Mouse (Mus musculus): ENCODE results near the gene Pdzrn3.

Gene Pdzrn3

GRCm38 (mm10) chr6:101374186-101374585 lies 3.5 kb downstream of the Pdzrn3 start:
- ATAC-seq (ENCODE audit: insufficient number of reproducible peaks, low FRiP score, low TSS enrichment), result no peak

- no peak for ATAC-seq (ENCODE audit: insufficient number of reproducible peaks, low FRiP score, low TSS enrichment)
Measured at GRCm38 (mm10) chr6:101372982-101373381, 4.7 kb downstream of the Pdzrn3 start.

DNA sequence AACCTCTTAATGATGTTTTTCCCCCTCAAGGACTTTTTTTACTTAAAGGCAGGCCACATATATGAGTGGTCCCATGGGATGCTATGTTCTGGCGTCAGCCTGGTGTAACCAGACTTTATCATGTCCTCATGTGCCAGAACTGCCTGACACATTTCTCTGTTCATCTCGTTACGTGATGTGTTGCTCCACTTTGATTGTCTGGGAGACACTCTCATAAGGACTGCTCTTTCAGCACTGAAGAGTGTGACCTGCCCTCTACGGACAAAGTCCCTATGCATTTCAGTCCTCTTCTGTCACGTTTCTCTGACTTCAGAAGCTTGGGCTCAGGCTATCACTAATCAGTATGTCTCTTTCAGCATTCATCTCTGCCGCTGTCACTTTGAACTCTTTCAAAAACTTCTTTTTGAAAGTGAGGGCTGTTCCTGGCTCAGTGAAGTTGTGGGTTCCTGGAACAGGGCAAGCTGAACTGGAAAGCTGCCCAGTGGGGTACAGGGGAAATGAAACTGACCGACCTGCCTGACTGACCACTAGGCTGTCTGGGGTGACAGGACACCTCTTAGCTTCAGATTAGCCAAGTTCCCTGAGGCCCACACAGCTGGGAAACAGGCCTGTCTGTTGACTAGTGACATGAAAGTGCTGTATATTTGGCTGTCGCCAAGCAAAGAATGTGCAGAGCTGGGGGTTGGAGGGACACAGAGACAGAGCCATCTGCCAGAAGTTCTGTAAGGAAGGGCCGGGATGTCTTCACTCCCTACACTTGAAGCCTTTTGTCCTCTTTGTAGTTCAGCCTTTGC lies 10.7 kb downstream of the Pdzrn3 start:
- ATAC-seq (ENCODE audit: insufficient number of reproducible peaks, low FRiP score, low TSS enrichment), result no peak

DNA sequence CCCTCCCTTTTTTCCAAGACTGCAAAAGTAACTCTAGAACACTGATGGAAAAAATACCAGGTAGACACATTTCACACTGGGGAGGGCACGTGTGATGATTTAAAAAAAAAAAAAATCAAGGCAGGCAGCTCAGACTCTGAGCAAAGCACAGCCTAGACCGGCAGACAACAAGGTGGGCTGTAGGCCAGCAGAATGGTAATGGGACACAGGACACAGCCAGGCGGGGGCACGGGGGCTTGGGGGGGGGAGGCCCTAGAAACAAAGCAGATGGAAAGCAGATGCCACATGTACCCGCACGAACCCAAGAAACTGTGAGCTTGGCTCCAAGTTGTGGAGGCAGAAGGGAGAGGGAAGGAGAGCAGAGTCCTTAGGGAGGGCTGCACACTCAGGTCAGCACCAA lies 11.9 kb downstream of the Pdzrn3 start:
- ATAC-seq (ENCODE audit: insufficient number of reproducible peaks, low FRiP score, low TSS enrichment), result no peak

DNA sequence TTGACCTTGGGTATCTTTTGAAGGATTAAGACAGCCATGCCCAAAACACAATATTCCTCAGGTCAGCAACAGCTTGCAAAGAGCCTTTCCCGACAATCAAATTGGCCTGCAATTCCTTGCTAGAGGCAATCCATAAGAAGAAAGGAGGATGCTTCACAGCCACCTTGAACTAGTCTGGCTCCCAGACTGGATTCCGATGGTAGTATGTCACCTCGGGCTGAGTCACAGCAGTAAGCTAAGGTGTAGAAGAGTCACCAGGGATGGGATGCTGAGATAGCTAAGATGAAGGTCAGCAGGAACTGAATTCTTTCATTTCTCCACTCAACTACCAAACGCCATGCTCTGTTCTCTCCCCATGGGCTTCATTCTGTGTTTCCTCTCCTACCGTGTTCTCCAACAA lies 13.8 kb downstream of the Pdzrn3 start:
- ATAC-seq (ENCODE audit: insufficient number of reproducible peaks, low FRiP score, low TSS enrichment), result no peak

GRCm38 (mm10) chr6:101362728-101363127 lies 15.0 kb downstream of the Pdzrn3 start:
- ATAC-seq (ENCODE audit: insufficient number of reproducible peaks, low FRiP score, low TSS enrichment), result no peak

DNA sequence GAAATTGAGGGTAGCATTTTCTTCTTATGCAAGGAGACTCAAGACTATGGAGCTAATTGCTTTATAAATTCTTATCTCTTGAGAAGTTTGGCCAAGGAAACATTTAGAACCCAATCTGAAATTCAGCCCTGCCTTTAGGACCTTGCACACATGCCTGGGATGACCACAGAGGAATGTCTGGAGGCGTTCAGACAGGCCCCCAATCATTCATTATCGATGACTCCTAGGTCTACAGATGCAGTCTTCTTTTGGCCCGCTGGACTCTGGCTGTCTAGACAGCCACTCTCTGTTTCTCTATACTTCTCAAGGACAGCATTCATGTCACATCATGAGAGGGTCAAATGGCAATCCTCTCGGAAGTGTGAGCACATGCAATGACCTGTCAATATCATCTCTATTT lies 15.4 kb downstream of the Pdzrn3 start:
- ATAC-seq (ENCODE audit: insufficient number of reproducible peaks, low FRiP score, low TSS enrichment), result no peak

DNA sequence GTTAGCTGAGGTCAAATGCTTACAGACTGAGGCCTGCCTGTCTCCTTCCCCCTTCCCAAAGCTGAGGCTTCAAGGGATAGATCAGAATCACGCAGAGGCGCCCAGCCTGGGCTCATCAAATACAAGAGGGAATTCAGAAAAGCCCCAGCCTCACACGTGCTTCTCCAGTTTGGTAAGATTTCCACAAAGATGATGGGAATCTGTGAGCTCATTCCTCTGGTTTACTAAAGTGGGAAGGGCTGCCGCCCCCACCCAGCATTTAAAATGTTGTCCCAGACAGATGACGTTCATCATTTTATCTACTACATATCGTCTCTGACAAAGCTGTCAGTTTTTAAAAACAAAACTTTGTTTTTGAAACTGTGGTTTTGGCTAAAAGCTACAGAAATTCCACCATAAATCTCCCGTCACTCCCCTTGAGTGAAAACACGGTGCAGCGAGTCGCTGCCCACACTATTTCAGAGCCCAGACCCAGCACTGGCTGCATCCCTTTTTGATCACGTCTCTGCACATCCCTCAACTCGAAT lies 17.4 kb downstream of the Pdzrn3 start:
- ATAC-seq (ENCODE audit: insufficient number of reproducible peaks, low FRiP score, low TSS enrichment), result no peak

DNA sequence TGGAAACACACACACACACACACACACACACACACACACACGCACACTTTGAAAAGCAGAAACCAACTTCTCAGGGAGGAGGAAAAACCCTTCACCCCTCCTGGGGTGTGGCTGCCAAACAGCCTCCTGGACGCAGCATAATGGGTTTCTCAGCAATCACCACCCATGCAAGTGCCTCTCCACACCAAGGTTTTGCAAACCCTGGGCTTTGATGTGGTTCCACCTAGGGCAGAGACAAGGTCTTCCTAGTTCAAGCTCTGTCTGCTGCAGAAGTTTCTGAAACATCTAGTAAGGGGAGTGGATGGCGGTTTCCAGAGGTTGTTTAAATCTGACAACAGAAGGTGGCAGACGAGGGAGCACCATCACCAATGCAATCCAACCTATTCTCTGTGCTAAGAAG lies 18.1 kb downstream of the Pdzrn3 start:
- ATAC-seq (ENCODE audit: insufficient number of reproducible peaks, low FRiP score, low TSS enrichment), result no peak

- no peak for ATAC-seq (ENCODE audit: insufficient number of reproducible peaks, low FRiP score, low TSS enrichment)
Measured at GRCm38 (mm10) chr6:101354887-101355286, 22.8 kb downstream of the Pdzrn3 start.

DNA sequence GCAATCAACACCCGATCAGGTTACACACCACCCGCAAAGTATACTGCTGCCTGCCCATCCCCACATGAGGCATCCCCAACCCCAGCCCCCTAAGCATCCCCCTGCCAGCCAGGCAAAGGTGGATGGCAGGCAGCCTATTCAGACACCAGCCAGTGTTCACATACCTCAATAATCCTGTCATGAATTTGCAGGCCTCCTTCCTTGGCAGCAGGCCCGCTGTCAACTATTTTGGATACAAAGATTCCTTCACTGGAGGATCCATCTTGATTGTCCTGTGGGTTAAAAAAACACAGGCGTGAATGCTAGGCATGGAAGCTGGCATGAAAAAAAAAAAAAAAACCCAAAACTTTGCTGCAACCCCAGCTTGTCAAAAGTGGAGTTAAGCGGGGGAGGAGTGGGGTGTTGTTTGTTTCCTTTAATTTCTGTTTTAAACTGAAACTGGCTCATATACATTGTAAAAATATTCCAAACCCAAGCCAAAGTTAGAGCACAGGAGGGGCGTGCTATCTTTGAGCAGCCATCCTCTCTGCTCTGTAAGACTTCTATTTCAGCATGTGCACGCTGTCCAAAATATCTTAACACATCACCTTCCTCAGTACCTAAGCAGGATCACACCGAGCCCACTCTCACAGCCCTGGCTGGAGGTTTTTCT lies 23.3 kb downstream of the Pdzrn3 start:
- ATAC-seq (ENCODE audit: insufficient number of reproducible peaks, low FRiP score, low TSS enrichment), result no peak

- ATAC-seq (ENCODE audit: insufficient number of reproducible peaks, low FRiP score, low TSS enrichment), result no peak
Measured at GRCm38 (mm10) chr6:101353701-101354100, 24.0 kb downstream of the Pdzrn3 start.

DNA sequence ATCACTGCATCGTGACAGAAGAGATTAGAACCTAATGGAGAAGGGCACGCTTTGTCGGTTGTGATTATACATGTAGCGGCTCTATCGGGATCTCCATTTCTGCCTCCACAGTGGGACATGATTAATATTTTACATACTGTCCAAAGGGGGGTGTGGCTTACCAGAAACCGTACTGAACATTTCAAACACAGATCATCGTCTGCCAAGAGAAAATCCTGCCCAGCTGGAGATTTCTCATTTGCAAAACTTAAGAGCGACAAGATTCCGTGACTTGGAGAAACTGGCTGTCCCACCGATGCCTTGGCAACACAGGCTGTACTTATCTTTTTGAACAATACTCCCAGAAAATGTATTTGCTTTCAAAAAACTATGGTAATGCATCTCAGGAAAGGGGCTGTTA lies 25.1 kb downstream of the Pdzrn3 start:
- no peak for ATAC-seq (ENCODE audit: insufficient number of reproducible peaks, low FRiP score, low TSS enrichment)

DNA sequence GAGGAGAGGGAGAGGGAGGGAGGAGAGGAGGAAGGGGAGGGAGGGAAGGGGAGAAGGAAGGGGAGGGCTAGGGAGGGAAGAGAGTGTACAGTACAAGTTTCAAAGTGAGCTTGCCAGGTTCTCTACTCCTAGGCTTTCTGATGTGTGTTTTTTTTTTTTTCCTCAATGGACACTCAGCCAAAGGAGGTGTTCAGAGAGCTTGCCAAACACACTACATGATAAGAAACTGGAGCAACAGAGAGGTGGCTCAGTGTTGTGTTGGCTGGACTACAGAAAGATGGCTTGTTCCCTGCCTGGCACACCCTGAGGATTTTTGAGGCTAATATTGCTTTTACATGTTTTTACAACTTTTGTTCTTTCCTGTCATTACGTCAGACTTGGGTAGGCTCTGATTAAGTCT lies 26.6 kb downstream of the Pdzrn3 start:
- no peak for ATAC-seq (ENCODE audit: insufficient number of reproducible peaks, low FRiP score, low TSS enrichment)

- ATAC-seq (ENCODE audit: insufficient number of reproducible peaks, low FRiP score, low TSS enrichment), result no peak
Measured at GRCm38 (mm10) chr6:101350414-101350973, 27.2 kb downstream of the Pdzrn3 start.

- ATAC-seq (ENCODE audit: insufficient number of reproducible peaks, low FRiP score, low TSS enrichment), result no peak
Measured at GRCm38 (mm10) chr6:101348496-101348895, 29.2 kb downstream of the Pdzrn3 start.

- ATAC-seq (ENCODE audit: insufficient number of reproducible peaks, low FRiP score, low TSS enrichment), result no peak
Measured at GRCm38 (mm10) chr6:101340051-101340450, 37.6 kb downstream of the Pdzrn3 start.

DNA sequence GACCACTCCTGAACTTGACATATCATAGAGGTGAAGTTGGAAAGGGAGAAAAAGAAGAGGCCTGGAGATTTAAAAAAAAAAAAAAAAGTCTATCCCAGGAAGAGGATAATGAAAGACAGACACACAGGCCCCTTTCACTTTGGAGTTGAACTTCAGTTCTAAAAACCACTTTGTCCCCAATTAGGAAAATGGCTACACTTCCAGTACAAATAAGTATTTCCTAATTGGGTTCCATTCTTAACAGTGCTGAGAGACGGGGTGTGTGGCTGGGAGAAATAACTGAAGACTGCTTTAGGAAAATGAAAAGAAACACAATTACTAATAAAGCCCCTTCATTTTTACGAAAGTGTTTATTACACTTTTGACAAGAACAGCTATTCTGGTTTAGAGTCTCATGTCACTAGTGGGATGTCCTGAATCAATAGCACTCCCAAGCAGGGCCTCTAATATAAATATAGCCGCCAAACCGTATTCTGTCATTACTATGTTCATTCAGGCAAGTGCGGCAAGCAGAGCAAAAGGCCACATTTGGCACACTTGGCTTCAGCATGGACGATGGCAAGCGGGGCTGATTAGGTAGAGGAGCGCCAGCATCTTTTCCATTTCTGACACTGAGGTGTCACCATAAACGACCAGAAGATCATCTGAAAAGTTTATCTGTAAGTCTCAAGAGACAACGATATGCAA lies 39.7 kb downstream of the Pdzrn3 start:
- no peak for ATAC-seq (ENCODE audit: insufficient number of reproducible peaks, low FRiP score, low TSS enrichment)

- no peak for ATAC-seq (ENCODE audit: insufficient number of reproducible peaks, low FRiP score, low TSS enrichment)
Measured at GRCm38 (mm10) chr6:101336660-101337059, 41.0 kb downstream of the Pdzrn3 start.

DNA sequence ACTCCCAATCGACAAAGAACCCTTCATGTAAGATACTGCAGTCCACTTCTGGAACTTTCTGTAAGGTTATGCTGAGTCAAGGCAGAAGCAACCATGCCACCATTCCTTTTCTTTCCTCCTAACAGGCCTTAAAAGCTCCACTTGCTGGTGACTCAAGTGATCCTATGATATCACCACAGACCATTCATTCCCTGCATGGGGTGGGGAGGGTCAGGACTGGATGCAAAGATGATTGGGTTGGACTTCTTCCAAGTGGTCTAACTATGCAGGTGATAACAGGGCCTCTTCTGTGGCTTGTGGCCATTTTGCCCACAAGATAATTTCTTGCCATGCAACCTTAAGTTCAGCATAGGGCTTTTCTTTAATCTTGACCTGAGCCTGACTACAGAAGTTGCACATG lies 42.0 kb downstream of the Pdzrn3 start:
- no peak for ATAC-seq (ENCODE audit: insufficient number of reproducible peaks, low FRiP score, low TSS enrichment)

GRCm38 (mm10) chr6:101334495-101334894 lies 43.2 kb downstream of the Pdzrn3 start:
- ATAC-seq (ENCODE audit: insufficient number of reproducible peaks, low FRiP score, low TSS enrichment), result no peak
